Mouse (Mus musculus): ENCODE data around the gene Dctn5.
A peak's percentile ranks its signal among the peaks of the same experiment; 100 is the strongest.
"Not testable (repeated sequence)": the region's sequence is repeated elsewhere in the genome, so short reads cannot be mapped to it uniquely, and the experiment has no call there.

The Dctn5 gene

GRCm38 (mm10) chr7:122132497-122133337 lies at the start of gene Dctn5, which contains the start of gene Palb2:
Dctn5 (plus strand) TSS chr7:122133041.
Palb2 (minus strand) TSS chr7:122132985.
- DNase-seq = peak; percentile 98

DNA sequence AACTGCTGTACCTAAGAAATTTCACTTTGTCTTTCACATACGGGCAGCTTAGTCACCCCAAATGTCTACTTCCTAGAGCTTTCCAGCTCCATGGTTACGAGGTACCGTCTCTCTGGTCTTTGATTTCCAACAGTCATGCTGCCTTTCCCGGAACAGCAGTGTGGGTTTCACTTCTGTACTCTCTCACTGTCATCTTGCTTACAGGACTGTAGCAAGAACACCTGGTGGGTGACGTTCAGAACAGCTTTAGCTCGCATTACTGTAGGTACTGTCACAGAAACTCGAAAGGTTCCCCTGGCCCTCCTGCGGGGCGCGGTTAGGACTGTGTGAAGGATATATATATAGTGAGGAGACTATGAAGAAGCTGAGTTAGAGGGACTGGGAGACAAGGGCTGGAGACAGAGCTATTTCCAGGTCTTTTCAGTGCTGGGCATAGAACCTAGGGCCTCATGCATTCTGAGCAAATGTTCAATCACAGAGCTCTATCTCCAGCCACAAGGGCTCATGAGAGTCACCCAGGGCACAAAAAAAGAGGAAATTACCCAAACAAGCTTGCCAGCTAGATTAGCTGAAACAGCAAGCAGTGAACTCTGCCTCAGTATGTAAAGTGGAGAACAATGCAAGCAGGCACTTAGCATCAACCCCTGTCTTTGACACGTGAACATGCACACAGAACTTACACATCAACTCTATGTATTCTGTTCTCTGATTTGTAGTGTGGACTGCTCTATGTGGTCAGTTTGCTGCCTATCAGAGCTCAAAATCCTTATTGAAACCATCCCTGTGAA lies 45.5 kb upstream of the Dctn5 start:
- DNase-seq = no peak

GRCm38 (mm10) chr7:122094564-122095330 lies 38.1 kb upstream of the Dctn5 start:
- no peak for DNase-seq

GRCm38 (mm10) chr7:122098009-122098408 lies 34.8 kb upstream of the Dctn5 start:
- DNase-seq = no peak

GRCm38 (mm10) chr7:122099222-122099621 lies 33.6 kb upstream of the Dctn5 start:
- peak; percentile 48 for DNase-seq

DNA sequence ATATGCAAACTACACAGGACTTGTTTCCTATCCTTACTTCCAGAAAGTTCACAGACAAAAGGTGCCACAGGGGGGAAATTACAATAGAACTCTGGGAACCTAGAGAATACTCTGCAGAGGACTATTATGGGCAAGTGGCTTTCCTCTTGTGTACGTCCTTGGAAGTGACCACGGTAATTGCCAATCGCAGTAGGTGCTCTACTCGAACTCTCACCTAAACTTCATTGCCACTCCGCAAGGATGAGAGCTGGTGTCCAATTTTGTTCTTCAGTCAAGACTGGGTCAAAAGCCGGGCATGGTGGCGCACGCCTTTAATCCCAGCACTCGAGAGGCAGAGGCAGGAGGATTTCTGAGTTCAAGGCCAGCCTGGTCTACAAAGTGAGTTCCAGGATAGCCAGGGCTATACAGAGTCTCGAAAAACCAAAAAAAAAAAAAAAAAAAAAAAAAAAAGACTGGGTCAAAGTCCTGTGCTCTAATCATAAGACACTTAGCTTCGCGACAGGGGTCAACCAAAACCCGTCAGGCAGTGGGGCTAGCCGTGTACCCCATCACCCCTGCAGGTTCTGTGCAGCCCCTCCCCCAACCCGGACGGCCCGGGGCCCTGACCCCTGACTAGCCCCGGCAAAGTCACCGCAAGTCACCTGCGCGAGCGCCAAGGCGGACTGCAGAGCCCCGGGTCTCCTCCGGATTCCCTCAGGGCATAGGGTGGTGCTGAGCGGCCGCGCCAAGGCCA lies 31.7 kb upstream of the Dctn5 start:
- not testable (repeated sequence) for DNase-seq

GRCm38 (mm10) chr7:122101747-122102244 lies 31.0 kb upstream of the Dctn5 start, which contains the start of gene Ndufab1:
Ndufab1 (minus strand) TSS chr7:122101886.
- DNase-seq = peak; percentile 93

DNA sequence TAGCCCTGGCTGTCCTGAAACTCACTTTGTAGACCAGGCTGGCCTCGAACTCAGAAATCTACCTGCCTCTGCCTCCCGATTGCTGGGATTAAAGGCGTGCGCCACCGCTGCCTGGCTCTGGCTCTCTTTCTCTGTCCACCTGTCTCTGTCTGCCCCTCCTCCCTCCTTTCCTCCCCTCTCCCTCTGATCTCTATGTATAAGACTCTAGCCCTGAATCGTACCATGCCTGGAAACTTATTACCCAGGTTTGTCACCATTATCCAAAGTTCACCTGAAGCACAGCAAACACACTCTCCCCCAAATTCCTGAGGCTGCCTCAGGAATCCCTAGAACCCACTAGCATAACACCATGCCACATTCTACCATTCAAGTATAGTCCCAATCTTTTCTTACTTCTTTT lies 24.6 kb upstream of the Dctn5 start:
- no peak for DNase-seq

DNA sequence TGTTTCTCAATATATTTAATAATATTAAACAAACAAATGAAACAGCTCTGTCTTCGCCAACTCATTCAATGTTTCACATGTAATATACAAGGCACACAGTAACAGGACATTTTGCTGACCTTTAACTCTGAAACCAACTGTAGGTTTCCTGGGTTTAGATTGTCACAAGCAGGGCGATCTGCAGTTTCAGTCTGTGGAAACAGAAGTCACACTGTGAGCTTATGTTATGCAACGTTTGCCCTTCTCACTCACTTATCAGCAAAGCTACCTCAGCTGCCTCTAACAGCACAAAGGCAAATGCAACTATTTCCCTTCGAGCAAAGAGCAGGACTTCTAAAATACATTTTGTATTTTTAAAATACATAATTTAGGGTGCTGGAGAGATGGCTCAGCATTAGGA lies 9.3 kb upstream of the Dctn5 start:
- no peak for DNase-seq

GRCm38 (mm10) chr7:122125636-122126035 lies 7.2 kb upstream of the Dctn5 start:
- DNase-seq = no peak

GRCm38 (mm10) chr7:122126946-122127345 lies 5.9 kb upstream of the Dctn5 start:
- DNase-seq = no peak

GRCm38 (mm10) chr7:122131834-122132233 lies 1.0 kb upstream of the Dctn5 start:
- DNase-seq = no peak

- DNase-seq = no peak
Measured at GRCm38 (mm10) chr7:122133338-122133625, 441 bp downstream of the Dctn5 start.

GRCm38 (mm10) chr7:122135070-122135469 lies 2.2 kb downstream of the Dctn5 start:
- DNase-seq = peak; percentile 24

- DNase-seq = no peak
Measured at GRCm38 (mm10) chr7:122137071-122137470, 4.2 kb downstream of the Dctn5 start.

DNA sequence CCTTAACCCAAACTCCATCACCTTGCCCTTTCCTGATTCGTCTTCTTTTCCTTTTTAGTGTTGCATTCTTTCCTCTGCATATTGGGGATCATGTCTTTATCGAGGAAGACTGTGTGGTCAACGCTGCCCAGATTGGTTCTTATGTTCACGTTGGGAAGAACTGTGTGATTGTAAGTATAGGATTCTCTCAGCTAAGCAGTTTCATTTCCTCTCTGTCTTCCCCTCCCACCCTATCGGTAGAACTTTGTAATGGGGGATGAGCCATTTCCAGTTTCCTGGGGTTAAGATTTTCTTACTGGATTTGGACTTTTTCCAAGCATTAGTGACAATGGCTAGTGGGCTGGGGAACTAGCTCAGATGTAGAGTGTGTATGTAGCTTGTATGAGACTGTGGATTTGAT lies 5.3 kb downstream of the Dctn5 start:
- DNase-seq = no peak

- no peak for DNase-seq
Measured at GRCm38 (mm10) chr7:122140991-122141390, 8.2 kb downstream of the Dctn5 start.

- peak; percentile 23 for DNase-seq
Measured at GRCm38 (mm10) chr7:122152473-122152872, 19.6 kb downstream of the Dctn5 start.

- no peak for DNase-seq
Measured at GRCm38 (mm10) chr7:122158488-122158887, 25.6 kb downstream of the Dctn5 start.

DNA sequence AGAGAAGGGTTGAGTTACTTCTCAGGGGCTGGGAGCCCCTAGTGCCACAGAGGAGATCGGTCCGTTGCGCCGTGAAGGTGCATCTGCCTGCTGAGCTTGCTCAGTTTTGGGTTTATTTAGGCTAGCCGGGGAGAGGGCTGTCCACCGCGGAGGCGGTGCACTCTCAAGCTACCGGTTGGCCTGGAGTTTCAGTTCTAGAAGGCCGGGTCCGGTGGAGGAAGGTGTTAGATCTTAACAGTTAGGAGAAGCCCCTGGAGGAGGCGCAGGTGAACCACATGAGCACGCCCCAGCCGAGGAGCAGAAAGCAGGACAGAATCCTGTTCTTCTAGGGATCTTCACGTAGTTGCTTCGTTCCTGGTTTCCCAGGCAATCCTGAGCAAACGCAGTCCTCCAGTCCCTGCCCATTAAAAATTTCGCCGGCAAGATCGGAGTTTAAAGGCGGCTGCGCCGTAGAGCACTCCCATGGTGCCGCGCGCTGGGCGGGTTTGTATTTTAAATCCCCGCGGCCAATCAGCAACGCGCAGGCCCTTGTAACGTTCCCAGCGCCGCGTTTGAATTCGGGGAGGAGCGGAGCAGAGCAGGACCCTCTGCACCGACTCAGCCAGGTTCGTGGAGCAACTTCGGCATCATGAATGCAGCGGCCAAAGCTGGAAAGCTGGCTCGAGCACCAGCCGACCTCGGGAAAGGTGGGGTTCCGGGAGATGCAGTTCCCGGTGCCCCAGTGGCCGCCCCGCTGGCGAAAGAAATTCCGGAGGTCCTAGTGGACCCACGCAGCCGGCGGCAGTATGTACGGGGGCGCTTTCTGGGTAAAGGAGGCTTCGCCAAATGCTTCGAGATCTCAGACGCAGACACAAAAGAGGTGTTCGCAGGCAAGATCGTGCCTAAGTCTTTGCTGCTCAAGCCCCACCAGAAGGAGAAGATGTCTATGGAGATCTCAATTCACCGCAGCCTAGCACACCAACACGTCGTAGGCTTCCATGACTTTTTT lies 26.4 kb downstream of the Dctn5 start, which contains the start of gene Plk1:
Gene Plk1 (plus strand): TSS at position 525 of the 988 bp plus-strand sequence.
- peak; percentile 90 for DNase-seq

- peak; percentile 10 for DNase-seq
Measured at GRCm38 (mm10) chr7:122160037-122160436, 27.2 kb downstream of the Dctn5 start.
